Mouse (Mus musculus) kidney, postnatal 10 days (tissue): ENCODE results near the gene Adamts16.
A peak's percentile ranks its signal among the peaks of the same experiment; 100 is the strongest.

Source experiments
- DNase-seq: peaks from one replicate; pipeline ENCODE4 v3.0.0; 2021; ENCODE audit warnings: mixed read lengths

Gene Adamts16

GRCm38 (mm10) chr13:70831041-70831440, 10.6 kb downstream of the Adamts16 start:
- no peak for DNase-seq

- no peak for DNase-seq
Observed at GRCm38 (mm10) chr13:70827507-70827906, 14.1 kb downstream of the Adamts16 start.

- no peak for DNase-seq
Observed at GRCm38 (mm10) chr13:70825265-70825664, 16.3 kb downstream of the Adamts16 start.

GRCm38 (mm10) chr13:70823757-70824156, 17.9 kb downstream of the Adamts16 start:
- DNase-seq = no peak

- no peak for DNase-seq
Observed at GRCm38 (mm10) chr13:70818982-70819381, 22.6 kb downstream of the Adamts16 start.

- DNase-seq = no peak
Observed at GRCm38 (mm10) chr13:70814423-70814822, 27.2 kb downstream of the Adamts16 start.

- no peak for DNase-seq
Observed at GRCm38 (mm10) chr13:70805506-70805905, 36.1 kb downstream of the Adamts16 start.

GRCm38 (mm10) chr13:70802849-70803248, 38.8 kb downstream of the Adamts16 start:
- peak; percentile 57 for DNase-seq

GRCm38 (mm10) chr13:70799322-70799721, 42.3 kb downstream of the Adamts16 start:
- no peak for DNase-seq

GRCm38 (mm10) chr13:70798396-70798795, 43.2 kb downstream of the Adamts16 start:
- DNase-seq = no peak

- DNase-seq = peak; percentile 46
Observed at GRCm38 (mm10) chr13:70794074-70794572, 47.5 kb downstream of the Adamts16 start.

- no peak for DNase-seq
Observed at GRCm38 (mm10) chr13:70793660-70794059, 48.0 kb downstream of the Adamts16 start.

- DNase-seq = no peak
Observed at GRCm38 (mm10) chr13:70792950-70793349, 48.7 kb downstream of the Adamts16 start.

- no peak for DNase-seq
Observed at GRCm38 (mm10) chr13:70789806-70790205, 51.8 kb downstream of the Adamts16 start.

- DNase-seq = peak; percentile 53
Observed at GRCm38 (mm10) chr13:70789022-70789421, 52.6 kb downstream of the Adamts16 start.

- no peak for DNase-seq
Observed at GRCm38 (mm10) chr13:70785078-70785477, 56.5 kb downstream of the Adamts16 start.

- no peak for DNase-seq
Observed at GRCm38 (mm10) chr13:70784126-70784525, 57.5 kb downstream of the Adamts16 start.

- no peak for DNase-seq
Observed at GRCm38 (mm10) chr13:70779781-70780180, 61.8 kb downstream of the Adamts16 start.

GRCm38 (mm10) chr13:70778872-70779554, 62.6 kb downstream of the Adamts16 start:
- peak; percentile 17 for DNase-seq

- DNase-seq = no peak
Observed at GRCm38 (mm10) chr13:70771100-70771499, 70.5 kb downstream of the Adamts16 start.

- no peak for DNase-seq
Observed at GRCm38 (mm10) chr13:70769156-70769555, 72.5 kb downstream of the Adamts16 start.

- DNase-seq = peak; percentile 40
Observed at GRCm38 (mm10) chr13:70767462-70767861, 74.1 kb downstream of the Adamts16 start.

GRCm38 (mm10) chr13:70764682-70765081, 76.9 kb downstream of the Adamts16 start:
- no peak for DNase-seq

GRCm38 (mm10) chr13:70762586-70762985, 79.0 kb downstream of the Adamts16 start:
- no peak for DNase-seq

GRCm38 (mm10) chr13:70761312-70761711, 80.3 kb downstream of the Adamts16 start:
- no peak for DNase-seq
